Mouse (Mus musculus): ENCODE measurements around the gene Pidd1.
"Not testable (repeated sequence)": the region's sequence is repeated elsewhere in the genome, so short reads cannot be mapped to it uniquely, and the experiment has no call there.

The Pidd1 gene

DNA sequence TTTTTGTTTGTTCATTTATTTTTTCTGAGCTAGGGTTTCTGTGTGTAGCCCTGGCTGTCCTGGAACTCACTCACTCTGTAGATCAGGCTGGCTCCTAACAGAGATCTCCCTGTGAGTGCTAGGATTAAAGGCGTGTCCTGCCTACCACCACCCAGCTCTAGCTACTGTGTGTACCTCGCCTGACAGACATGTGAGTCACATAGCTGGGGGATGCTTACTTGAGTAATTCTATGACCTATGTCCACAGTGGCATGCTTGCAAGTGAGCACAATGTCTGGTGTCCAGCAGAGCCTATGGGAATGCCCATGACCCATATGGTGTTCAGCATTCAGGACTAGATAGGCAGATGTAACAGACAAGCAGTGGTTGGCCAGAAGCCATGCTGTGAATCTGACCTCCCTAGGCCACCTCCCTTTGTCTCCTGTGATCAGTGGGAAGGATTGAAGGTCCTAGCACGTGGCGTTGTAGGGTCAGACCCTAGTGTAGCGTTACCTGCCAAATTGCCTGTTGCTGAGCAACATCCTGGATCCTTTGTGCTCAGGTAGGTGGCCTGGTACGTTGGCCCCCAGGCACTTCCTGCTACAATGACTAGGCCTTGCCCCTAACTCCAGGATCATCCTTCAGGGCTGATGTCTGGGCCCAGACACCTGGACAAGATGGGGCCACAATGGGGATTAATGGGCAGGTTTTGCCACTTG, 27.5 kb downstream of the Pidd1 start:
- DNase-seq (ENCODE audit: low read depth, low spot score): no peak

- DNase-seq (ENCODE audit: low read depth, low spot score): peak; percentile 100
Measured at GRCm38 (mm10) chr7:141413809-141414584, 29.8 kb downstream of the Pidd1 start, which contains the start of gene Gatd1. Gene Gatd1, minus strand, starts transcription at chr7:141414136.

GRCm38 (mm10) chr7:141413331-141413730, 30.5 kb downstream of the Pidd1 start:
- no peak for DNase-seq (ENCODE audit: low read depth, low spot score)

- no peak for DNase-seq (ENCODE audit: low read depth, low spot score)
Measured at GRCm38 (mm10) chr7:141411667-141412066, 32.2 kb downstream of the Pidd1 start.

- DNase-seq (ENCODE audit: low read depth, low spot score): no peak
Measured at GRCm38 (mm10) chr7:141410631-141411030, 33.2 kb downstream of the Pidd1 start.

DNA sequence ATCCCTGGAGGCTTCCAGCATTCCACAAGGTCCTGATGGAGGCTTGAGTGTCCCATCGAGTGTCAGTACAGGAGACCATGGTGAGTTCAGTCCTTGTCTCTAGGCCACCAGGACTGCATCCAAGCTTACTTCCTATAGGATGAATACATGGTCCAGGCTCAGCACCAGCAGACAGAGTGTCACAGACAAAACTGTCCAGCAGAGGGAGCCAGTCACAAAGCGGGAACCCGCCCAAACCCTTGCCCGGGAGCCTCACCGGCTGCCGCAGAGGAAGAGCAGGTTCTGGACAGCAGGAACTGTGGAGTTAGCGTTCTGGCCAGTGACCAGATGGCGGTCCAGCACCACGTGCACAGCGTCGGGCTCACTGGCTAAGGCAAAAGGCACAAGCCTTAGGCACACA, 35.0 kb downstream of the Pidd1 start:
- DNase-seq (ENCODE audit: low read depth, low spot score): peak; percentile 74

DNA sequence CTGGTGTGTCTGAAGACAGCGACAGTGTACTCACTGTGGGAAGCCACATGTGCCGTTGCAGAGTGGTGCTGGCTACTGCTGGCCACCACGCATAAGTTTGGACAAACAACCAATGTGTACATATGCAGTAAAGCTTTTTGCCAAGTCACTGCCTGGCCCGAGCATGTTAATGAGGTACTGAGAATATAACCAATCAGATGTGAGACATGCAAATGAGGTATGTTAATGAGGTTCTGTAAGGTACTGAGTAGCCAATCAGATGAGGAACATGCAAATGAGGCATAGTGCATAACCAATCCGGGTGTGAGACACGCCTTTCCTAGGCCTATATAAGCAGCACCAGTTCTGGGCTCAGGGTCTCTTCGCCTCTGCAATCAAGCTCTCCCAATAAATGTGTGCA, 36.2 kb downstream of the Pidd1 start:
- DNase-seq (ENCODE audit: low read depth, low spot score): not testable (repeated sequence)

DNA sequence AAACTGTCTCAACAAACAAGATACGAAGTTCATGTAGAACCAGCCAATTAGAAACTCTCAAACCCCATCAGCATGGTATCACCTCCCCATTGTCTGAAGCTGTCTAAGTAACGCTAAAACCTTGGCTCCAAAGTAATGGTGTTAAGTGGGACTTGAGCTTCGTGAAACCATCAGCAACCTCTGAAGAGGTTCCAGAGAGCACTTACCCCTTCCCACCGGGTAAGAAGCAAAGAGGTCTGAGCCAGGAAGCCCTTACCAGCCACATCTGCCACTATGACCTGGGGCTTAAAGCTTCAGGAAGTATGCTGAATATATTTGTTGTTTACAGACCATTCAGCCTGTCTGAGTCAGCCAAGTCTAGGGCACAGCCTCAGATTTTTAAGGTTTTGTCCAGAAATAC, 38.4 kb downstream of the Pidd1 start:
- no peak for DNase-seq (ENCODE audit: low read depth, low spot score)

DNA sequence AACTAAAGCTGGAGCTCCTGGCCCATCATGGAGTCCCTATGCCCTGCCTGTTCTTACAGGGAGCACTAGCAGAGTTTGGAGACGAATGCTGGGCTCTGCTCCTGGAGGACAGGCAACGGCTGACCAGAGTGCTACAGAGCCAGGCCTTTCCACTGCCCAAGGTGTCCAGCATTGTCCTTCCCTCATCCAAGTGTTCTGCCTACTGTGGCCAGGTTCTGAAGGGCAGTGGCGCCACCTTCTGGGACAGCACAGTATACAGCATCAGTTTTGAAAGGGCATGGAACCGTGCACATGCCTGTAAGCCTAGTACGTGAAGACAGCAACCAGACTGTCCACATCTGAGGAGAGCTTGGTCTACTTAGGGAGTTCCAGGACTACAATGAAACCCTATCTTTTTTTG, 40.5 kb downstream of the Pidd1 start:
- DNase-seq (ENCODE audit: low read depth, low spot score): no peak

GRCm38 (mm10) chr7:141395348-141395747, 48.5 kb downstream of the Pidd1 start:
- no peak for DNase-seq (ENCODE audit: low read depth, low spot score)

- no peak for DNase-seq (ENCODE audit: low read depth, low spot score)
Measured at GRCm38 (mm10) chr7:141394771-141395170, 49.1 kb downstream of the Pidd1 start.

DNA sequence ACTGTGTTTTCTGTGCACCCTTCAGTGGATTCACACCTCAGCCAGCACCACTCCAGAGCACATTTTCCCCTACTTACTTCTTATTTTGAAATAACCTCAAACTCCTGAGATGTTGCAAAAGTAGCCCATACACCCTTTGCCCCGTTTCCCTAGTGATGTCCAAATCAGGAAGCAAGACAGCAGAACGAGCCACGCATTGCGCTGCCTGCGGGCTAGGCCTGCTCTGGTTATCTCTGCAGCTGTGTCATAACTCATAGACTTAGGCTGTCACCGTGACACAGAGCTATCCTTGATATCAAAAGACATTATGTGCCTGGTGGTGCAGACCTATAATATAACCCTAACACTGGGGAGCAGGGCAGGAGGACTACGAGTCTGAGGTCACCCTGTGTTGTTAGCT, 49.7 kb downstream of the Pidd1 start:
- DNase-seq (ENCODE audit: low read depth, low spot score): no peak

GRCm38 (mm10) chr7:141392552-141393222, 51.1 kb downstream of the Pidd1 start:
- DNase-seq (ENCODE audit: low read depth, low spot score): no peak

- DNase-seq (ENCODE audit: low read depth, low spot score): peak; percentile 89
Measured at GRCm38 (mm10) chr7:141391625-141392551, 51.9 kb downstream of the Pidd1 start, which contains the start of gene Taldo1. Gene Taldo1, plus strand, starts transcription at chr7:141392199.

DNA sequence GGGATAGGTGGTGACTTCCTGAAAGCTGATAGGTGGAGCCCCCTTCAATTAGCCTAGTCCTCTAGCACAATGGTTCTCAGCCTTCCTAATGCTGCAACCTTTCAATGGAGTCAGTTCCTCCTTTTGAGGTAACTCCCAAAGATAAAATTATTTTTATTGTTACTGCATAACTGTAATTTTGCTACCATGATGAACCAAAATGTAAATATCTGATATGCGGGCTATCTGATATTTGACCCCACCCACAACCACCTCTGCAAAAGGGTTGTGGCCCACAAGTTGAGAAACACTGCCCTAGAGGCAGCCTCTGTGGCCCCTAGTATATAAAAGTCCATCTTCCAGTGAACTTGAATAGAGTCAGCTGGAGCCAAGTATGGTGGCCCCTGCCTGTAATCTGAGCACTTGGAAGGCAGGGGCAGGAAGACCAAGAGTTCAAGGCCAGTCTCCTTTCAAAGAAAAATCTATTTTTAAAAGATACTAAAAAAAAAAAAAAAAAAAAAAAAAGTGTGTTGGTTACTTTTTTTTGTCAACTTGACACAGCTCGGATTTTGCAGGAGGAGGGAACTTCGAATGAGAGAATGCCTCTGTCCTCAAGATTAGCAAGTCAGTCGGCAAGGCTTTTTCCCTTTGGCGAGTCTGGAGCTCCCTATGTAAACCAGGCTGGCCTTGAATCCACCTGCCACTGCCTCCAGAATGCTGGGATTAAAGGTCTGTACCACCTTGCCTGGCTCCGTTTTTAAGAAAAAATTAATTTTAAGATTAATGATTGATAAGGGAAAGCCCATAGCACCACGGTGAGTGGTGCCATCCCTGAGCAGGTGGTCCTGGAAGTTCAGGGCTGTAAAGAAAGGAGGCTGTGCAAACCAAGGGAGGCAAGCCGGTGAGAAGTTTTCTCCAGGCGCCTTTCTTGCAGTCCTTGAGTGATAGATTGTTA, 53.2 kb downstream of the Pidd1 start:
- DNase-seq (ENCODE audit: low read depth, low spot score): no peak

GRCm38 (mm10) chr7:141388487-141389109, 55.2 kb downstream of the Pidd1 start:
- no peak for DNase-seq (ENCODE audit: low read depth, low spot score)

All from skeletal muscle tissue, adult 2 months (tissue).